Mouse (Mus musculus) midbrain, embryonic 14.5 days (tissue): ENCODE data around the gene Zfp629. TPM values are rescaled to one million over a fixed set of nuclear protein-coding genes. Genes with fewer than 3 reads are reported as not detected.

Source experiments
- ATAC-seq: fragments of 200-750 bp; cut with Nextera tagmentation; 2 replicates; pipeline ENCODE4 v1.8.0; 2017; ENCODE audit warnings: moderate number of reproducible peaks, moderate library complexity; ENCODE audit not compliant: low FRiP score, low TSS enrichment
- DNase-seq: peaks from one replicate; pipeline ENCODE4 v3.0.0-alpha.2; 2015
- H3K27ac ChIP-seq: fragments of 300-500 bp; sonication (generic); replicated peaks from 2 replicates; pipeline ENCODE4 v1.5.1; 2014; ENCODE audit warnings: mild to moderate bottlenecking, low read depth, low read length, moderate library complexity
- H3K27me3 ChIP-seq: fragments of 300-500 bp; sonication (generic); 2 replicates; pipeline ENCODE4 v1.6.1; 2014; ENCODE audit warnings: low read length, control low read depth, mixed read lengths; ENCODE audit not compliant: control insufficient read depth, insufficient read depth
- H3K36me3 ChIP-seq: fragments of 300-500 bp; sonication (generic); 2 replicates; pipeline ENCODE4 v1.6.1; 2014; ENCODE audit warnings: low read length, control low read depth; ENCODE audit not compliant: control insufficient read depth, insufficient read depth
- H3K4me1 ChIP-seq: fragments of 300-500 bp; sonication (generic); 2 replicates; pipeline ENCODE4 v1.6.1; 2014; ENCODE audit warnings: mild to moderate bottlenecking, antibody characterized with exemption, low read length, control low read depth; ENCODE audit not compliant: control insufficient read depth, insufficient read depth
- H3K4me2 ChIP-seq: fragments of 300-500 bp; sonication (generic); 2 replicates; pipeline ENCODE4 v1.6.1; 2014; ENCODE audit warnings: mild to moderate bottlenecking, low read length, moderate library complexity
- H3K4me3 ChIP-seq: fragments of 300-500 bp; sonication (generic); replicated peaks from 2 replicates; pipeline ENCODE4 v1.5.1; 2014; ENCODE audit warnings: low read depth, low read length
- H3K9ac ChIP-seq: fragments of 300-500 bp; sonication (generic); replicated peaks from 2 replicates; pipeline ENCODE4 v1.6.1; 2014; ENCODE audit warnings: mild to moderate bottlenecking, low read length, moderate library complexity
- H3K9me3 ChIP-seq: fragments of 300-500 bp; sonication (generic); 2 replicates; pipeline ENCODE4 v1.6.1; 2016; ENCODE audit warnings: low read length, control low read depth, mixed read lengths; ENCODE audit not compliant: control insufficient read depth
- WGBS: fragments of 180-500 bp; shearing (Covaris S2); extraction: QIAGEN DNeasy Blood & Tissue Kit; methylation state at CpG from one replicate; pipeline ENCODE4 v1.1.7; 2014; 5-methylcytosine and 5-hydroxymethylcytosine counted together
- polyA plus RNA-seq: library from polyadenylated mRNA; unstranded; fragments of >200 nt; fragmentation: Nextera tagmentation; extraction: Ambion mirVana; gene quantifications from 2 replicates; pipeline ENCODE4 v1.2.1, GENCODE M21; 2014

Gene Zfp629
- polyA plus RNA-seq, 1 experiment from 2014 or later: 31.6 TPM

- peaks cover 15% of the 10 kb centered on the region for H3K4me1 ChIP-seq
- WGBS: 96% methylated on average over 26 of the region's 26 CpGs
- H3K9ac ChIP-seq: no peak overlapping the region
- DNase-seq (no peak), ATAC-seq (no peak)
- no peak overlapping the region for H3K4me2 ChIP-seq
- H3K9me3 ChIP-seq: no peaks in the 10 kb centered on the region
- H3K27me3 ChIP-seq: no peaks in the 10 kb centered on the region
- no peak overlapping the region for H3K27ac ChIP-seq
- H3K4me3 ChIP-seq: no peak overlapping the region
- peaks cover 64% of the 10 kb centered on the region for H3K36me3 ChIP-seq
Measured at GRCm38 (mm10) chr7:127611561-127611960, 4.0 kb downstream of the Zfp629 start.

DNA sequence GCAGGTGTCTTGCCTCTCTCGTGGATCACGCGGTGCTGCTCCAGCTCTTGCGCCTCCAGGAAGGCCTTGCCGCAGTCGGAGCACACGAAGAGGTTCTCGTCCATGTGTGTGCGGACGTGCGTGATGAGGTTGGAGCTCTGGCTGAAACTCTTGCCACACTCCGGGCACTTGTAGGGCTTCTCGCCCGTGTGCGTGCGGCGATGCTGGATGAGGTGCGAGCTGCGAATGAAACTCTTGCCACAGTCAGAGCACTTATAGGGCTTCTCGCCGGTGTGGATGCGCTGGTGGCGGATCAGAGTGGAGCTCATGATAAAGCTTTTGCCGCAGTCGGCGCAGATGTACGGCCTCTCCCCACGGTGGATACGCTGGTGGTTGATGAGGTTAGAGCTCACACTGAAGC is 4.6 kb downstream of the Zfp629 start:
- Histone ChIP-seq H3K9me3 (no peaks in the 10 kb centered on the region), H3K27me3 (no peaks in the 10 kb centered on the region), H3K4me1 (peaks cover 10% of the 10 kb centered on the region), H3K36me3 (peaks cover 68% of the 10 kb centered on the region), H3K4me2 (no peak overlapping the region), H3K4me3 (no peak overlapping the region), H3K9ac (no peak overlapping the region), H3K27ac (no peak overlapping the region)
- ATAC-seq: no peak
- no peak for DNase-seq
- WGBS: 97% methylated on average over 29 of the region's 29 CpGs

- Histone ChIP-seq H3K4me2 (no peak overlapping the region), H3K4me3 (no peak overlapping the region), H3K27ac (no peak overlapping the region), H3K9ac (no peak overlapping the region), H3K9me3 (no peaks in the 10 kb centered on the region), H3K36me3 (peaks cover 90% of the 10 kb centered on the region), H3K4me1 (no peaks in the 10 kb centered on the region), H3K27me3 (no peaks in the 10 kb centered on the region)
- DNase-seq: no peak
- WGBS: 88% methylated on average over 6 of the region's 6 CpGs
- ATAC-seq: no peak
Measured at GRCm38 (mm10) chr7:127607150-127607549, 8.4 kb downstream of the Zfp629 start.

GRCm38 (mm10) chr7:127604256-127604655 is 11.3 kb downstream of the Zfp629 start:
- no peak overlapping the region for H3K4me2 ChIP-seq
- DNase-seq (no peak), ATAC-seq (no peak)
- H3K9me3 ChIP-seq: no peaks in the 10 kb centered on the region
- no peaks in the 10 kb centered on the region for H3K4me1 ChIP-seq
- H3K27ac ChIP-seq: no peak overlapping the region
- H3K9ac ChIP-seq: no peak overlapping the region
- peaks cover 90% of the 10 kb centered on the region for H3K36me3 ChIP-seq
- H3K4me3 ChIP-seq: no peak overlapping the region
- 93% methylated on average over 10 of the region's 10 CpGs for WGBS
- H3K27me3 ChIP-seq: no peaks in the 10 kb centered on the region

DNA sequence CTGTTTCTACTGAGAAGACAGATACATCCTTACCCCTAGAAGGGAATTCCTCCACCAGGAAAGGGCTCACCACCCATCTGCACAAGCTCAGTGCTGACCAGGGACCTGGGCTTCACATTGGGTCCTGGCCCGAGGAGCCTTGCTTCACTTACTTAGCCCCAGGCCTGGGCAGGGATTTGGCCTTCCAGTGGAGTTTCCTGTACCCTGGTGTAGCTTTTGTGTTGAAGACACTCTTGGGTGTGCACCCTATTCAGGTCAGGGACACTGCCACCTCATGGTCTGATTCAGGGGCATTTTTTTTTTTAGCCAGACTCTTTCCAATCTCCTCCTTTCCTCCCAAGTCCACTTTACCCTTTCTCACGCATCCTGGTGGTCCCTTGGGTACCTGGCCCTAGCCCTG is 12.7 kb downstream of the Zfp629 start:
- Histone ChIP-seq H3K27ac (no peak overlapping the region), H3K36me3 (peaks cover 90% of the 10 kb centered on the region), H3K27me3 (no peaks in the 10 kb centered on the region), H3K9me3 (no peaks in the 10 kb centered on the region), H3K4me1 (no peaks in the 10 kb centered on the region), H3K4me3 (no peak overlapping the region), H3K4me2 (no peak overlapping the region), H3K9ac (no peak overlapping the region)
- ATAC-seq: no peak
- 90% methylated on average over 2 of the region's 2 CpGs for WGBS
- DNase-seq: no peak

GRCm38 (mm10) chr7:127601735-127602134 is 13.9 kb downstream of the Zfp629 start:
- ATAC-seq (no peak), DNase-seq (no peak)
- peaks cover 90% of the 10 kb centered on the region for H3K36me3 ChIP-seq
- no peak overlapping the region for H3K4me2 ChIP-seq
- WGBS: 89% methylated on average over 4 of the region's 4 CpGs
- no peaks in the 10 kb centered on the region for H3K4me1 ChIP-seq
- H3K27me3 ChIP-seq: no peaks in the 10 kb centered on the region
- H3K4me3 ChIP-seq: no peak overlapping the region
- no peak overlapping the region for H3K9ac ChIP-seq
- H3K27ac ChIP-seq: no peak overlapping the region
- H3K9me3 ChIP-seq: no peaks in the 10 kb centered on the region

DNA sequence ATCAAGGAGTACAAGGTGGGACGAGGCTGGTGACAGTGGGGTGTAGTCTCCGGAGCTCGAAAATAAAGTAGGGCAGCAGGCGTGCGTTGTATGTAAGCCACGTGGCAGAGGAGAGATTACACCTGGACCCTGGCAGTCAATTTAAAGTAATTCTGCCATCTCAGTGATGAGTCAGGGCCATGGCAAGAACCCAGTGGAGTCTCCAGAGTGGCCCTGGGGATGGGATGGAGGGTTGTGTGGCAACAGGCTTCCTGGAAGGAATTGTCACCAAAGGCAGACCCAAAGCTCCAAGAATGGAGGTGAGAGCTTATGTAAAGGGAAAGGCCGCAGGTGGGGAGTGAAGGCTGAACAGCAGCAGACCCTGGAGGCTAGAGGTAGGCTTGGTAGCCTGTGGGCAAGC is 15.0 kb downstream of the Zfp629 start:
- WGBS: 94% methylated on average over 7 of the region's 7 CpGs
- no peaks in the 10 kb centered on the region for H3K27me3 ChIP-seq
- no peak overlapping the region for H3K4me2 ChIP-seq
- DNase-seq: no peak
- no peak overlapping the region for H3K27ac ChIP-seq
- no peak overlapping the region for H3K4me3 ChIP-seq
- H3K4me1 ChIP-seq: no peaks in the 10 kb centered on the region
- ATAC-seq: no peak
- H3K9ac ChIP-seq: no peak overlapping the region
- H3K9me3 ChIP-seq: no peaks in the 10 kb centered on the region
- H3K36me3 ChIP-seq: peaks cover 95% of the 10 kb centered on the region

DNA sequence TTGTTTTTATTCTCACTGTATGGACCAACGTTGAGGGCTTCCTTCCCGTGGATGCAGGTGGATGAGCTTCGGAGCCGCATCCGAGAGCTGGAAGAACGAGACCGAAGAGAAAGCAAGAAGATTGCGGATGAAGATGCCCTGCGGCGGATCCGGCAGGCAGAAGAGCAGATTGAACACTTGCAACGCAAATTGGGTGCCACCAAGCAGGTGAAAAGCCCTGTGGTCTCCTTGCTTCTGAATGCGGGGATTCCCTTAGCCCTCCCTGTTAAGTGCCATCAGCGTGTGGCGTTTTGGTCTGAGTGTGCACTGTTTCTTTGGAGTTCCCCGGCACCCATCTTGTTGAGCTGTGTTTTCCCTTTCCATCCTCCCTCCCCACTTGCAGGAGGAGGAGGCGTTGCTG is 18.9 kb downstream of the Zfp629 start:
- H3K27me3 ChIP-seq: no peaks in the 10 kb centered on the region
- no peaks in the 10 kb centered on the region for H3K9me3 ChIP-seq
- 94% methylated on average over 17 of the region's 17 CpGs for WGBS
- H3K4me3 ChIP-seq: no peak overlapping the region
- no peak for DNase-seq
- no peak overlapping the region for H3K9ac ChIP-seq
- H3K36me3 ChIP-seq: peaks cover 100% of the 10 kb centered on the region
- no peak for ATAC-seq
- no peak overlapping the region for H3K4me2 ChIP-seq
- no peaks in the 10 kb centered on the region for H3K4me1 ChIP-seq
- H3K27ac ChIP-seq: no peak overlapping the region

GRCm38 (mm10) chr7:127592575-127592974 is 23.0 kb downstream of the Zfp629 start:
- Histone ChIP-seq H3K36me3 (peaks cover 81% of the 10 kb centered on the region), H3K27me3 (no peaks in the 10 kb centered on the region), H3K9ac (no peak overlapping the region), H3K4me1 (peaks cover 10% of the 10 kb centered on the region; the same call in 1 of the 2 replicates), H3K9me3 (no peaks in the 10 kb centered on the region), H3K4me3 (no peak overlapping the region), H3K4me2 (no peak overlapping the region), H3K27ac (no peak overlapping the region)
- WGBS: 92% methylated on average over 14 of the region's 14 CpGs
- DNase-seq (no peak), ATAC-seq (no peak)
